Mouse (Mus musculus) heart, postnatal 4 days (tissue): ENCODE measurements around the gene Olfr465-ps1. TPM values are rescaled to one million over a fixed set of nuclear protein-coding genes. Genes with fewer than 3 reads are reported as not detected.

Source experiments
- DNase-seq: peaks from one replicate; pipeline ENCODE4 v3.0.0; 2021
- total RNA-seq, 2 experiments: library from RNA; stranded (reverse); gene quantifications; 2 replicates each; pipeline ENCODE4 v1.2.3; 2021

Gene Olfr465-ps1
- total RNA-seq, result not detected

DNA sequence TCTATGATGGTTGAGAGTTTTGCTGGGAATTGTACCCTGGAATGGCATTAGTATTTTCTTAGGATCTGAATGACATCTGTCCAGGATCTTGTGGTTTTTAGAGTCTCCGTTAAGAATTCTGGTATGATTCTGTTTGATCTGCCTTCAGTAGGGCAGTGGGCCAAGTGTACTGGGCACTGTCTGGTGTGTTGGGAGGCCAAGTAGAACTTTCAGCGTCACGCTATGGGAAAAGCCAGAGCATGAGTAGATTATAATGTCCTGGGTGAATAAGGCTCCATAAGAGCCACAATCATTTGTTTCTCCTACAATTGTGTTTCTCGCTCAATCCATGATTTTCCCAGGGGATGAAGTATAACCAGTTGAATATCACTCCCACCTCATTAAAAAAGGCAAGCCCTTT lies at the start of gene Olfr465-ps1:
Olfr465-ps1 (plus strand) TSS at position 301 of the 400 bp plus-strand sequence.
- DNase-seq, result no peak

GRCm38 (mm10) chr13:65095923-65096322 lies 42.0 kb upstream of the Olfr465-ps1 start:
- no peak for DNase-seq

GRCm38 (mm10) chr13:65097018-65097417 lies 40.9 kb upstream of the Olfr465-ps1 start:
- DNase-seq, result no peak

GRCm38 (mm10) chr13:65100678-65101077 lies 37.2 kb upstream of the Olfr465-ps1 start:
- no peak for DNase-seq

GRCm38 (mm10) chr13:65101232-65101631 lies 36.7 kb upstream of the Olfr465-ps1 start:
- DNase-seq, result no peak

DNA sequence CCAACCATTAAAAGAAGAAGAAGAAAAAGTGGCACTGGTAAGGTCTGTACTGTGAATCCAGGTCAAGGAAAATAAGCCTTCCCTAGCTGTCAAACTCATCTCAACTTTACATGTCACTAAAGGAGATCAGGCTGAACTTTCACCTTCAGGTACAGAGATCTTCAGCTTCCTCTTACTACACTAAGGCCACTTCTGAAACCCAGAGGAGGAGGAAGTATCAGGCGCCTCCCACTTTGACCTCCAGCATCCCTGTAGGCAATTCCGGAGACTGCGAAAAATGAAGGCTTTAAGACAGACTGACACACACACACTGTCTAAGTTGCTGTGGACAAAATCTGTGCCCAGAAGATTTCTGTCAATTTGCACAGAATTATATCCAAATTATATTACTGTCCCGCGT lies 25.9 kb upstream of the Olfr465-ps1 start:
- DNase-seq, result peak; percentile 10

DNA sequence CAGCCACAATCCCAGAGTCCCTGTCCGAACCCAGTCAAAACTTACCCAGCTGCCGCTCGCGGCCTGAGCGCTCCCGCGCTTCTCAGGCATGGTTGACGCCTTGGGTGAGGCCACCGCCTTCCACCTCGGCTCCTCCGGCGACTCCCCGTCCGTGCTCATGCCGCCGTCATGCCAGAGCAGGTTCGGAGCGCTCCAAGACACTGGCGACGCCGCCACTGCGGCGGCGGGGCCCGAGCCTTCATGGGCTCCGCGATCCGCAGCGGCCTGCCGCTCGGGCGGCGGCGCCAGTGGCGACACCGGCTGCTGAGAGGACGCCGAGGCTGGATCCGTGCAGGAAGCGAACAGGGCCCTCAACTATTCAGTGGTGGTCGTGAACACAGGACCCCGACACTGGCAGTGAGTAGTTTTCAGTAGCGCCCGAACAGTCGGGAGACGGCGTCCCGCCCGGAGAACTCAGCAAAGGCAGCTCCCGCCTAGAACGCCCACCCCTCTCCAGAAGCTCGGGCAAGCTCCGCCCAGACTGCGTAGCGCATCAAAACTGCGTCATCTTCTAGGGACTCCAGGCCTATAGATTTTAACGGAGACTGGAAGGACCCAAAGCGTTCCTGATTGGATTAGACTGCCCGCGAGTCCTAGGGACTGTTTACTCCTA lies 25.3 kb upstream of the Olfr465-ps1 start, which contains the start of gene Mfsd14b:
Mfsd14b (minus strand) TSS at position 517 of the 652 bp plus-strand sequence.
- DNase-seq, result peak; percentile 91

- no peak for DNase-seq
These were observed 24.6 kb upstream of the Olfr465-ps1 start for GRCm38 (mm10) chr13:65113239-65113638.

DNA sequence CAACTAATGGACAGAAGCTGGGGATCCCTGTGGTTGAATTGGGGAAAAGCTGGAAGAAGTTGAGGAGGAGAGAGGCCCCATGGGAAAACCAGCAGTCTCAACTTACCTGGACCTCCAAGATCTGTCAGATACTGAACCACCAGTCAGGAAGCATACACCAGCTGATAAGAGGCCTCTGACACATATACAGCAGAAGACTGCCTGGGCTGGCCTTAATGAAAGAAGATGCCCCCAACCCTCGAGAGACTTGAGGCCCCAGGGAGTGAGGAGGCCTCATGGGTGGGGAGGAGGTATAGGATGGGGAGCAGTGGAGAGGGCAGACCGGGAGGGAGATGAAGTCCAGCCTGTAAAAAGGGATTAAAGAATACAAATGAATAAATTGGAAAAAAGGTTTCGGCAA lies 16.9 kb upstream of the Olfr465-ps1 start:
- no peak for DNase-seq

DNA sequence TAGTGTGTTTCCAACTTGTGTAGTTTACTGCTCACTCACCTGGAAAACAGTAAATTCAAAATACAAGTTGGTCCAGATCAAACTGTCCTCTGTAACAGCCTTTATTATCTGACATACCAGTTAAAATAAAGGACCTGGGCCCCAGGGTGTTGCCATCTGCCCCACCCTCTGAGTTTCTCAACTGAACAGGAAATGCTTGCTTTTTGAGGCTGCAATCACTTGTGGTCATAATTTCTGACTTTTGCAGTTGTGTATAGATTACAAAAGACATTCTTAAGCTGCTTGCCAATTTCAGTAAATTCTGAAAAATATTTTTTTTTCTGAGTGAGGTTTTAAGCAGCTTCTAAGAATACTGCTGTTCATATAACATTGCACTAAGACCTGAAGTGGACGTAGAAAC lies 15.8 kb upstream of the Olfr465-ps1 start:
- no peak for DNase-seq

GRCm38 (mm10) chr13:65127063-65127847 lies 10.6 kb upstream of the Olfr465-ps1 start:
- no peak for DNase-seq

GRCm38 (mm10) chr13:65149940-65150339 lies 12.1 kb downstream of the Olfr465-ps1 start, which contains the start of gene Olfr466:
Olfr466 (plus strand) TSS chr13:65150240.
- DNase-seq, result no peak

- no peak for DNase-seq
These were observed 36.2 kb downstream of the Olfr465-ps1 start for GRCm38 (mm10) chr13:65174102-65174501.

- DNase-seq, result peak; percentile 29
These were observed 38.0 kb downstream of the Olfr465-ps1 start for GRCm38 (mm10) chr13:65175734-65176471.

GRCm38 (mm10) chr13:65176472-65177091 lies 38.7 kb downstream of the Olfr465-ps1 start:
- DNase-seq, result no peak

Other genes with a start within 250 kb of the Olfr465-ps1 start
- under 1 TPM in 1 of 2 experiments, not detected in 1; 0.05 TPM for gene Cntnap3, start 234.1 kb upstream of the Olfr465-ps1 start, total RNA-seq
- gene Spata31, start 220.7 kb upstream of the Olfr465-ps1 start, total RNA-seq, result not detected
- not detected for gene Spata31d1c, start 105.0 kb upstream of the Olfr465-ps1 start, total RNA-seq
- gene Prss47, start 85.3 kb upstream of the Olfr465-ps1 start, total RNA-seq, result not detected
- gene Mfsd14b, start 25.1 kb upstream of the Olfr465-ps1 start, total RNA-seq, result 10 to 100 TPM; 26.0 to 28.5 TPM
- gene Olfr466, start 12.2 kb downstream of the Olfr465-ps1 start, total RNA-seq, result not detected
- gene Nlrp4f, start 67.9 kb downstream of the Olfr465-ps1 start, total RNA-seq, result not detected
- not detected for gene Gm10775, start 121.5 kb downstream of the Olfr465-ps1 start, total RNA-seq
- gene Zfp369, start 140.7 kb downstream of the Olfr465-ps1 start, total RNA-seq, result 10 to 100 TPM; 30.5 to 32.9 TPM